Mouse (Mus musculus): ENCODE results near the gene BC107364. TPM values are rescaled to one million over a fixed set of nuclear protein-coding genes. Genes with fewer than 3 reads are reported as not detected.
A peak's percentile ranks its signal among the peaks of the same experiment; 100 is the strongest.
"Not testable (repeated sequence)": the region's sequence is repeated elsewhere in the genome, so short reads cannot be mapped to it uniquely, and the experiment has no call there.

Gene BC107364
- polyA plus RNA-seq, 1 experiment from 2014 or later: not detected

DNA sequence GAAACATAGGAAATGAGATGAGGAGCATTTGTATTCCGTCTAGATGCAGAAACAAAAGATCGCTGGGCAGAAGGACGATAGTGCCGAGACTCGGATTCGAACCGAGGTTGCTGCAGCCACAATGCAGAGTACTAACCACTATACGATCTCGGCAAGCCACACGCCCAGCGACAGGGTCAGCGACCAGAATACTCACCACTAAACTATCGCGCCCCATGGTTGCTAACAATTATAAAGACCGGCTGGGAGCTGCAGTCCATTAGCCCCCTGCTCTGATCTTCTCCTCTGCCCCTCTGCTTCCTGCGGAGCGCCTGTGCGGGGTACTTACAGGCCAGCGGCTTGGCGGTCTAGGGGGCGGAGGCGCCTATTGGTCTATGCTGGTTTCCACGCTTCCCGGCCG lies 11.8 kb upstream of the BC107364 start:
- Histone ChIP-seq H3K27ac (ENCODE audit: low read length) (no peak overlapping the region), H3K9me3 (ENCODE audit: control insufficient read depth, low read length) (no peaks in the 10 kb centered on the region), H3K4me3 (replicated peaks; ENCODE audit: low read length) (no peak overlapping the region), H3K4me1 (replicated peaks; ENCODE audit: control insufficient read depth, insufficient read depth, low read length) (no peaks in the 10 kb centered on the region), H3K36me3 (ENCODE audit: control insufficient read depth, insufficient read depth) (no peaks in the 10 kb centered on the region), H3K4me2 (ENCODE audit: low read length) (no peak overlapping the region), H3K9ac (replicated peaks; ENCODE audit: low read depth, low read length) (no peak overlapping the region), H3K27me3 (replicated peaks; ENCODE audit: control insufficient read depth, insufficient read depth, low read length) (peaks cover 12% of the 10 kb centered on the region)
- no peak for ATAC-seq
- WGBS: 7% methylated on average over 25 of the region's 25 CpGs

DNA sequence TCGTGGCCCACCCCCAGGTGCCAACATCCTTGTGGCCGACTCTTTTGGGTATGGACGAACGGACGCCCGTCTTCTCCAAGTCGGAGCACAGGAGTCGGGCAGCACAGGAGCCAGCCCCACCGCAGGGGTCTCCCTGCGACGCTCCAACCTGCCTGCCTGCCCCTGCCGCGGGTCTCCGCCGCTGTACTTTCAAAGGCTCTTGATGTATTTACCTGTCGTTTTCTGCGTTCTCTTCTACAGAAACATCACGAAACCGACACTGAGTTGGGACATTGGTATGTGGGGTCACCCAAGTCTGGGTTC lies 8.4 kb upstream of the BC107364 start:
- H3K36me3 ChIP-seq (ENCODE audit: control insufficient read depth, insufficient read depth); H3K9ac ChIP-seq (replicated peaks; ENCODE audit: low read depth, low read length); H3K4me2 ChIP-seq (ENCODE audit: low read length); H3K4me1 ChIP-seq (replicated peaks; ENCODE audit: control insufficient read depth, insufficient read depth, low read length); H3K4me3 ChIP-seq (replicated peaks; ENCODE audit: low read length); H3K27ac ChIP-seq (ENCODE audit: low read length); H3K9me3 ChIP-seq (ENCODE audit: control insufficient read depth, low read length): not testable (repeated sequence)
- H3K27me3 ChIP-seq (replicated peaks; ENCODE audit: control insufficient read depth, insufficient read depth, low read length): peaks cover 11% of the 10 kb centered on the region
- WGBS: no CpG with 5 or more reads among the region's 19 CpGs
- ATAC-seq: peak; percentile 22; the same call in 1 of the 2 replicates

DNA sequence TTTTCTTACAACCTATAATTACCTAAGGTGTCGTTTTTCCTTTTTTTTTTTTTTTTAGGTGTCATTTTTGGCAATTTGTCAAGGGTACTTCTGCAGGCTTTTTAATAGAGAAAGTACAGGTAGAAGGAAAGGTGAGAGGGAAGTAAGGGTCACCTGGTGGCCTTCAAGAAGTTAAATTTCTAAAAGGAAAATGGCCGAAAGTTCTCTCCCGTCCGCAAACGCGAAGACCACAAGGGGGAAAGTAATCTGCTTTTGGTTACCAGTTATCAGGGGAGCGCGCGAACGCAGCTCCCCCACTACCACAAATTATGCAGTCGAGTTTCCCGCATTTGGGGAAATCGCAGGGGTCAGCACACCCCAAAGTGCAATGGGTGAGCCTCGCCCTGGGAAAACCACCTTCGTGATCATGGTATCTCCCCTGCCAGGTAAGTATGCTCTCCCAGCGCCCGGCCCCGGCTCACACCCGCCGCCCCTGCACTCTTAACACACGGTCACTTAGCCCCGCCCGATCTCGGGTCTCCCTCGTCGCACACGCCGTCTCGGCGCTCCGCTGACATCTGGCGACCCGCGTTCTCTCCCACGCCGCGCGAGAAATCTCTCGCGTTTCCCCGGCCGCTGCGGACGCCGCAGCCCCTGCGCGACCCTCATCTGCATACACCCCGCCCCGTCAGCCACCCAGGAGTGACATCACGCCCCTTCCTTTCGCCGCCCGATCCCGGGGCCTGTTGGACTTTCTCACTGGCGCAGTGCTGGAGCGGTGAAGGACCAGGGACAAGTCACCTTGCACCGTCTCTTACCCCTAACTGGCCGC lies 7.9 kb upstream of the BC107364 start:
- not testable (repeated sequence) for H3K27me3 ChIP-seq (replicated peaks; ENCODE audit: control insufficient read depth, insufficient read depth, low read length); H3K4me1 ChIP-seq (replicated peaks; ENCODE audit: control insufficient read depth, insufficient read depth, low read length); H3K4me3 ChIP-seq (replicated peaks; ENCODE audit: low read length); H3K9ac ChIP-seq (replicated peaks; ENCODE audit: low read depth, low read length); H3K9me3 ChIP-seq (ENCODE audit: control insufficient read depth, low read length); H3K4me2 ChIP-seq (ENCODE audit: low read length); H3K36me3 ChIP-seq (ENCODE audit: control insufficient read depth, insufficient read depth); H3K27ac ChIP-seq (ENCODE audit: low read length)
- ATAC-seq: peak; percentile 64
- 0% methylated on average over 1 of the region's 58 CpGs for WGBS

DNA sequence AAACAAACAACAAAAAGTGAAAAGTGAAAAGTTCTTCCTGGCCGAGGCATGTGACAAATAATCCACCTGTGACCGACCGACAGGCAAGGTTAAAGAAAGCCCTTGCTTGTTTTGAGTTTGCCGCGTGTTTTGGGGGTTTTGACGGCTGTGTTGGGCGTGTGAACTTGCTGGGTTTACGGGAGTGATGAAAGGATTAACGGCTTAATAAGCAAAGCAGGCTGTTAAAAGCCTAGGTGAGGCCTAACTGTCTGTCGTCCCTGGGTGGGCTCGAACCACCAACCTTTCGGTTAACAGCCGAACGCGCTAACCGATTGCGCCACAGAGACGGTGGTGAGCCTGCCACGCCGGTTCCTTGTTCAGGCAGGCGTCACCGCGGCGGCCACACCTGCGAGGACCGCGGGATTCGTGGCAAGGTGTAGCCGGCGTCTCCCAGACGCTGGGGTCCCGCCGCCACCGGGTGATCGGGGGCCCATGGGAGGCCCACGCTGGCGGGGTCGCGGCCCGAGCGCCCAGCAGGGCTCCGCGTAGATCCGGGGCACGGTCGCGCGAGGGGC lies 6.9 kb upstream of the BC107364 start:
- H3K4me3 ChIP-seq (replicated peaks; ENCODE audit: low read length); H3K4me2 ChIP-seq (ENCODE audit: low read length); H3K36me3 ChIP-seq (ENCODE audit: control insufficient read depth, insufficient read depth); H3K9me3 ChIP-seq (ENCODE audit: control insufficient read depth, low read length); H3K4me1 ChIP-seq (replicated peaks; ENCODE audit: control insufficient read depth, insufficient read depth, low read length); H3K27ac ChIP-seq (ENCODE audit: low read length); H3K27me3 ChIP-seq (replicated peaks; ENCODE audit: control insufficient read depth, insufficient read depth, low read length); ATAC-seq; H3K9ac ChIP-seq (replicated peaks; ENCODE audit: low read depth, low read length): not testable (repeated sequence)
- no CpG with 5 or more reads among the region's 48 CpGs for WGBS

DNA sequence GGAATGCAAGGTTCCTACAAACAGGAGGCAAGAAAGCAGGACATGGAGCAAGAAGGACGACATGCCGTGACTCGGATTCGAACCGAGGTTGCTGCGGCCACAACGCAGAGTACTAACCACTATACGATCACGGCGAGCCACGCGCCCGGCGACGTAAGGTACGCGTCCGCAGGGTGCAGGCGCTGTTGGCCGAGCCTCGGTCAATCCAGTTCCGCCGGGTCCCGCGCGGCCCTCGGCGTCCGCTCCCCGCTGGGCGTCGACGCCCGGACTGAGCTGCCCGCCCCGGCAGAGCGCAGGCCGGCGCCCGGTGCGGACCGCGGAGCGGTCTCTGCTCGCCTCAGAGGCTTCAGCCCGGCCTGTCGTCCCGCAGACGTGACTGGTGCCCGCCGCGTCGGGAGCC lies 5.9 kb upstream of the BC107364 start:
- not testable (repeated sequence) for H3K36me3 ChIP-seq (ENCODE audit: control insufficient read depth, insufficient read depth); H3K9ac ChIP-seq (replicated peaks; ENCODE audit: low read depth, low read length); H3K4me1 ChIP-seq (replicated peaks; ENCODE audit: control insufficient read depth, insufficient read depth, low read length); H3K27me3 ChIP-seq (replicated peaks; ENCODE audit: control insufficient read depth, insufficient read depth, low read length); H3K4me2 ChIP-seq (ENCODE audit: low read length); H3K9me3 ChIP-seq (ENCODE audit: control insufficient read depth, low read length); H3K27ac ChIP-seq (ENCODE audit: low read length); H3K4me3 ChIP-seq (replicated peaks; ENCODE audit: low read length)
- ATAC-seq: peak; percentile 34; the same call in 1 of the 2 replicates
- WGBS: no CpG with 5 or more reads among the region's 53 CpGs

DNA sequence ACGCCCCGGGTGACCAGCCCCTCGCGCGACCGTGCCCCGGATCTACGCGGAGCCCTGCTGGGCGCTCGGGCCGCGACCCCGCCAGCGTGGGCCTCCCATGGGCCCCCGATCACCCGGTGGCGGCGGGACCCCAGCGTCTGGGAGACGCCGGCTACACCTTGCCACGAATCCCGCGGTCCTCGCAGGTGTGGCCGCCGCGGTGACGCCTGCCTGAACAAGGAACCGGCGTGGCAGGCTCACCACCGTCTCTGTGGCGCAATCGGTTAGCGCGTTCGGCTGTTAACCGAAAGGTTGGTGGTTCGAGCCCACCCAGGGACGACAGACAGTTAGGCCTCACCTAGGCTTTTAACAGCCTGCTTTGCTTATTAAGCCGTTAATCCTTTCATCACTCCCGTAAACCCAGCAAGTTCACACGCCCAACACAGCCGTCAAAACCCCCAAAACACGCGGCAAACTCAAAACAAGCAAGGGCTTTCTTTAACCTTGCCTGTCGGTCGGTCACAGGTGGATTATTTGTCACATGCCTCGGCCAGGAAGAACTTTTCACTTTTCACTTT lies 847 bp downstream of the BC107364 start:
- H3K4me1 ChIP-seq (replicated peaks; ENCODE audit: control insufficient read depth, insufficient read depth, low read length); ATAC-seq; H3K4me3 ChIP-seq (replicated peaks; ENCODE audit: low read length); H3K27ac ChIP-seq (ENCODE audit: low read length); H3K27me3 ChIP-seq (replicated peaks; ENCODE audit: control insufficient read depth, insufficient read depth, low read length); H3K36me3 ChIP-seq (ENCODE audit: control insufficient read depth, insufficient read depth); H3K9me3 ChIP-seq (ENCODE audit: control insufficient read depth, low read length); H3K4me2 ChIP-seq (ENCODE audit: low read length); H3K9ac ChIP-seq (replicated peaks; ENCODE audit: low read depth, low read length): not testable (repeated sequence)
- no CpG with 5 or more reads among the region's 50 CpGs for WGBS

DNA sequence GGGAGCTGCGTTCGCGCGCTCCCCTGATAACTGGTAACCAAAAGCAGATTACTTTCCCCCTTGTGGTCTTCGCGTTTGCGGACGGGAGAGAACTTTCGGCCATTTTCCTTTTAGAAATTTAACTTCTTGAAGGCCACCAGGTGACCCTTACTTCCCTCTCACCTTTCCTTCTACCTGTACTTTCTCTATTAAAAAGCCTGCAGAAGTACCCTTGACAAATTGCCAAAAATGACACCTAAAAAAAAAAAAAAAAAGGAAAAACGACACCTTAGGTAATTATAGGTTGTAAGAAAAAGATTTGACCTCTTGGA lies 1.6 kb downstream of the BC107364 start:
- peaks cover 12% of the 10 kb centered on the region for H3K27me3 ChIP-seq (replicated peaks; ENCODE audit: control insufficient read depth, insufficient read depth, low read length)
- H3K4me1 ChIP-seq (replicated peaks; ENCODE audit: control insufficient read depth, insufficient read depth, low read length); H3K4me2 ChIP-seq (ENCODE audit: low read length); H3K9me3 ChIP-seq (ENCODE audit: control insufficient read depth, low read length); H3K4me3 ChIP-seq (replicated peaks; ENCODE audit: low read length); H3K27ac ChIP-seq (ENCODE audit: low read length); ATAC-seq; H3K36me3 ChIP-seq (ENCODE audit: control insufficient read depth, insufficient read depth); H3K9ac ChIP-seq (replicated peaks; ENCODE audit: low read depth, low read length): not testable (repeated sequence)
- WGBS: no CpG with 5 or more reads among the region's 10 CpGs

DNA sequence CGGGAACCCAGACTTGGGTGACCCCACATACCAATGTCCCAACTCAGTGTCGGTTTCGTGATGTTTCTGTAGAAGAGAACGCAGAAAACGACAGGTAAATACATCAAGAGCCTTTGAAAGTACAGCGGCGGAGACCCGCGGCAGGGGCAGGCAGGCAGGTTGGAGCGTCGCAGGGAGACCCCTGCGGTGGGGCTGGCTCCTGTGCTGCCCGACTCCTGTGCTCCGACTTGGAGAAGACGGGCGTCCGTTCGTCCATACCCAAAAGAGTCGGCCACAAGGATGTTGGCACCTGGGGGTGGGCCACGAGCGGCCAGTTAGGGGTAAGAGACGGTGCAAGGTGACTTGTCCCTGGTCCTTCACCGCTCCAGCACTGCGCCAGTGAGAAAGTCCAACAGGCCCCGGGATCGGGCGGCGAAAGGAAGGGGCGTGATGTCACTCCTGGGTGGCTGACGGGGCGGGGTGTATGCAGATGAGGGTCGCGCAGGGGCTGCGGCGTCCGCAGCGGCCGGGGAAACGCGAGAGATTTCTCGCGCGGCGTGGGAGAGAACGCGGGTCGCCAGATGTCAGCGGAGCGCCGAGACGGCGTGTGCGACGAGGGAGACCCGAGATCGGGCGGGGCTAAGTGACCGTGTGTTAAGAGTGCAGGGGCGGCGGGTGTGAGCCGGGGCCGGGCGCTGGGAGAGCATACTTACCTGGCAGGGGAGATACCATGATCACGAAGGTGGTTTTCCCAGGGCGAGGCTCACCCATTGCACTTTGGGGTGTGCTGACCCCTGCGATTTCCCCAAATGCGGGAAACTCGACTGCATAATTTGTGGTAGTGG lies 2.1 kb downstream of the BC107364 start:
- not testable (repeated sequence) for H3K4me1 ChIP-seq (replicated peaks; ENCODE audit: control insufficient read depth, insufficient read depth, low read length); H3K9me3 ChIP-seq (ENCODE audit: control insufficient read depth, low read length); H3K9ac ChIP-seq (replicated peaks; ENCODE audit: low read depth, low read length); H3K4me2 ChIP-seq (ENCODE audit: low read length); H3K36me3 ChIP-seq (ENCODE audit: control insufficient read depth, insufficient read depth); H3K27ac ChIP-seq (ENCODE audit: low read length); H3K4me3 ChIP-seq (replicated peaks; ENCODE audit: low read length)
- WGBS: no CpG with 5 or more reads among the region's 68 CpGs
- peaks cover 11% of the 10 kb centered on the region for H3K27me3 ChIP-seq (replicated peaks; ENCODE audit: control insufficient read depth, insufficient read depth, low read length)
- peak; percentile 67 for ATAC-seq

DNA sequence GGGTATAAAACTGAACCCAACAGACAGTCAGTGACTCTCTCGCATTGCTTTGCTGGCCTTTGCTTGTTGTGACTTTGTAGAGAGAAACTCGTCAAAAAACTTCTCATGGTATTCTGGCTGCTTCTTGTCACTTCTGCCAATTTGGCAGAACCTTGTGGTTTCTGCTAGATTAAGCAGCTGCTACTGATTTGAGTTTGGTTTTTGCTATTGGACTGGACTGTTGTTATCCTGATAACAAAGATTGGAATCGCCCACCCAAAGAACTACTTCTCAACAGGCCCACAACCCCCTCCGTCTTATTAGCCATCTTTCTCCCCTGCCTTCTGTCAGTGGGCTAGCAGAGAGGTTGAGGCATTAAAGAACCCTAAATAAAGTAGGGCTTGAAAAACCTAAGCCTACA lies 6.7 kb downstream of the BC107364 start:
- Histone ChIP-seq H3K4me3 (replicated peaks; ENCODE audit: low read length) (no peak overlapping the region), H3K9ac (replicated peaks; ENCODE audit: low read depth, low read length) (no peak overlapping the region), H3K27me3 (replicated peaks; ENCODE audit: control insufficient read depth, insufficient read depth, low read length) (peaks cover 47% of the 10 kb centered on the region), H3K9me3 (ENCODE audit: control insufficient read depth, low read length) (no peaks in the 10 kb centered on the region), H3K36me3 (ENCODE audit: control insufficient read depth, insufficient read depth) (no peaks in the 10 kb centered on the region), H3K4me1 (replicated peaks; ENCODE audit: control insufficient read depth, insufficient read depth, low read length) (peaks cover 5% of the 10 kb centered on the region), H3K4me2 (ENCODE audit: low read length) (no peak overlapping the region), H3K27ac (ENCODE audit: low read length) (no peak overlapping the region)
- WGBS: 79% methylated on average over 4 of the region's 4 CpGs
- ATAC-seq: no peak

Data from forebrain, embryonic 16.5 days (tissue).